Mouse (Mus musculus) liver, embryonic 12.5 days (tissue): ENCODE measurements around the gene Samt1. TPM values are rescaled to one million over a fixed set of nuclear protein-coding genes. Genes with fewer than 3 reads are reported as not detected.
"Not testable (repeated sequence)": the region's sequence is repeated elsewhere in the genome, so short reads cannot be mapped to it uniquely, and the experiment has no call there.

Experiments used
- ATAC-seq: fragments of 200-750 bp; cut with Nextera tagmentation; 2 replicates; pipeline ENCODE4 v1.8.0; 2017; ENCODE audit warnings: moderate number of reproducible peaks, mild to moderate bottlenecking, moderate library complexity
- H3K27ac ChIP-seq: fragments of 300-500 bp; sonication (generic); 2 replicates; pipeline ENCODE4 v1.5.1; 2016; ENCODE audit warnings: mild to moderate bottlenecking
- H3K27me3 ChIP-seq: fragments of 300-500 bp; sonication (generic); replicated peaks from 2 replicates; pipeline ENCODE4 v1.6.1; 2016; ENCODE audit warnings: mild to moderate bottlenecking, moderate library complexity
- H3K36me3 ChIP-seq: fragments of 300-500 bp; sonication (generic); 2 replicates; pipeline ENCODE4 v1.6.1; 2016; ENCODE audit warnings: mild to moderate bottlenecking, moderate library complexity
- H3K4me1 ChIP-seq: fragments of 300-500 bp; sonication (generic); 2 replicates; pipeline ENCODE4 v1.6.1; 2016
- H3K4me2 ChIP-seq: fragments of 300-500 bp; sonication (generic); 2 replicates; pipeline ENCODE4 v1.6.1; 2016; ENCODE audit warnings: mild to moderate bottlenecking, moderate library complexity
- H3K4me3 ChIP-seq: fragments of 300-500 bp; sonication (generic); 2 replicates; pipeline ENCODE4 v1.5.1; 2016; ENCODE audit warnings: mild to moderate bottlenecking, moderate library complexity
- H3K9ac ChIP-seq: fragments of 300-500 bp; sonication (generic); 2 replicates; pipeline ENCODE4 v1.6.1; 2016; ENCODE audit warnings: mild to moderate bottlenecking, moderate library complexity
- H3K9me3 ChIP-seq: fragments of 300-500 bp; sonication (generic); replicated peaks from 2 replicates; pipeline ENCODE4 v1.6.1; 2016; ENCODE audit warnings: mild to moderate bottlenecking, moderate library complexity
- WGBS: fragments of 180-500 bp; shearing (Covaris S2); methylation state at CpG from one replicate; pipeline ENCODE4 v1.1.7; 2016; ENCODE audit not compliant: insufficient replicate concordance; 5-methylcytosine and 5-hydroxymethylcytosine counted together
- polyA plus RNA-seq: library from polyadenylated mRNA; unstranded; fragments of >200 nt; fragmentation: Nextera tagmentation; extraction: Ambion mirVana; gene quantifications from 2 replicates; pipeline ENCODE4 v1.2.1, GENCODE M21; 2016

The Samt1 gene
- not detected in 2 replicates for polyA plus RNA-seq

- H3K9ac ChIP-seq, H3K27ac ChIP-seq, H3K4me1 ChIP-seq, H3K9me3 ChIP-seq, ATAC-seq, H3K27me3 ChIP-seq, H3K4me2 ChIP-seq, H3K36me3 ChIP-seq, H3K4me3 ChIP-seq: not testable (repeated sequence)
Measured at GRCm38 (mm10) chrX:154012540-154012939, at the start of gene Samt1. Gene Samt1 (minus strand): TSS chrX:154012640.

- H3K27me3 ChIP-seq, H3K9me3 ChIP-seq, H3K4me2 ChIP-seq, H3K9ac ChIP-seq, ATAC-seq, H3K36me3 ChIP-seq, H3K27ac ChIP-seq, H3K4me3 ChIP-seq, H3K4me1 ChIP-seq: not testable (repeated sequence)
Measured at GRCm38 (mm10) chrX:154054939-154055338, 42.5 kb upstream of the Samt1 start, which contains the start of gene Gm10057. Gene Gm10057 (minus strand): TSS chrX:154055039.

GRCm38 (mm10) chrX:154033727-154034126 lies 21.3 kb upstream of the Samt1 start, which contains the start of gene 4921511M17Rik:
Gene 4921511M17Rik (minus strand): TSS chrX:154033827.
- not testable (repeated sequence) for H3K4me2 ChIP-seq, H3K4me3 ChIP-seq, H3K4me1 ChIP-seq, H3K27me3 ChIP-seq, ATAC-seq, H3K9ac ChIP-seq, H3K36me3 ChIP-seq, H3K27ac ChIP-seq, H3K9me3 ChIP-seq

GRCm38 (mm10) chrX:153976914-153977313 lies 35.5 kb downstream of the Samt1 start:
- H3K27ac ChIP-seq, H3K36me3 ChIP-seq, H3K9ac ChIP-seq, H3K4me3 ChIP-seq, ATAC-seq, H3K27me3 ChIP-seq, H3K4me1 ChIP-seq, H3K9me3 ChIP-seq, H3K4me2 ChIP-seq: not testable (repeated sequence)
- WGBS = no CpG with 5 or more reads among the region's 2 CpGs

GRCm38 (mm10) chrX:153976467-153976866 lies 36.0 kb downstream of the Samt1 start:
- not testable (repeated sequence) for H3K36me3 ChIP-seq, H3K4me2 ChIP-seq, H3K27ac ChIP-seq, H3K9ac ChIP-seq, ATAC-seq, H3K9me3 ChIP-seq, H3K4me3 ChIP-seq, H3K27me3 ChIP-seq, H3K4me1 ChIP-seq
- WGBS = 17% methylated on average over 4 of the region's 4 CpGs

GRCm38 (mm10) chrX:153974450-153974849 lies 38.0 kb downstream of the Samt1 start:
- no peak overlapping the region for H3K4me3 ChIP-seq
- WGBS = 13% methylated on average over 2 of the region's 2 CpGs
- no peaks in the 10 kb centered on the region for H3K27me3 ChIP-seq
- H3K9me3 ChIP-seq = no peaks in the 10 kb centered on the region
- no peaks in the 10 kb centered on the region for H3K36me3 ChIP-seq
- no peaks in the 10 kb centered on the region for H3K4me1 ChIP-seq
- H3K27ac ChIP-seq = no peak overlapping the region
- H3K4me2 ChIP-seq = no peak overlapping the region
- no peak for ATAC-seq
- no peak overlapping the region for H3K9ac ChIP-seq

- not testable (repeated sequence) for H3K27ac ChIP-seq, H3K27me3 ChIP-seq, H3K9me3 ChIP-seq, H3K36me3 ChIP-seq, H3K9ac ChIP-seq, ATAC-seq, H3K4me3 ChIP-seq, H3K4me1 ChIP-seq, H3K4me2 ChIP-seq
- WGBS = no CpG with 5 or more reads among the region's 2 CpGs
Measured at GRCm38 (mm10) chrX:153952866-153953265, 59.6 kb downstream of the Samt1 start.

Other genes with a start within 250 kb of the Samt1 start
- 5.0 and 5.6 TPM in 2 replicates for gene Spin2c, start 180.4 kb downstream of the Samt1 start, polyA plus RNA-seq
- gene 4921511M17Rik, start 21.2 kb upstream of the Samt1 start, polyA plus RNA-seq = not detected in 2 replicates
- gene Gm10057, start 42.4 kb upstream of the Samt1 start, polyA plus RNA-seq = not detected in 2 replicates
- not detected in 2 replicates for gene Gm15140, start 108.0 kb upstream of the Samt1 start, polyA plus RNA-seq